Mouse (Mus musculus) limb, embryonic 12.5 days (tissue): ENCODE measurements around the gene Tmem14a. TPM values are rescaled to one million over a fixed set of nuclear protein-coding genes. Genes with fewer than 3 reads are reported as not detected.
"Not testable (repeated sequence)": the region's sequence is repeated elsewhere in the genome, so short reads cannot be mapped to it uniquely, and the experiment has no call there.

Experiments
- ATAC-seq: fragments of 200-750 bp; cut with Nextera tagmentation; 2 replicates; pipeline ENCODE4 v1.8.0; 2017; ENCODE audit warnings: low read depth, moderate TSS enrichment; ENCODE audit not compliant: insufficient number of reproducible peaks, insufficient read depth, low FRiP score, low TSS enrichment
- H3K27ac ChIP-seq: fragments of 300-500 bp; sonication (generic); 2 replicates; pipeline ENCODE4 v1.5.1; 2016; ENCODE audit warnings: mild to moderate bottlenecking, moderate library complexity
- H3K27me3 ChIP-seq: fragments of 300-500 bp; sonication (generic); 2 replicates; pipeline ENCODE4 v1.6.1; 2016; ENCODE audit warnings: mild to moderate bottlenecking, moderate library complexity
- H3K36me3 ChIP-seq: fragments of 300-500 bp; sonication (generic); 2 replicates; pipeline ENCODE4 v1.6.1; 2016; ENCODE audit warnings: mild to moderate bottlenecking, moderate library complexity
- H3K4me1 ChIP-seq: fragments of 300-500 bp; sonication (generic); replicated peaks from 2 replicates; pipeline ENCODE4 v1.6.1; 2016
- H3K4me2 ChIP-seq: fragments of 300-500 bp; sonication (generic); 2 replicates; pipeline ENCODE4 v1.6.1; 2016; ENCODE audit warnings: mild to moderate bottlenecking, moderate library complexity
- H3K4me3 ChIP-seq: fragments of 300-500 bp; sonication (generic); replicated peaks from 2 replicates; pipeline ENCODE4 v1.5.1; 2016; ENCODE audit warnings: mild to moderate bottlenecking
- H3K9ac ChIP-seq: fragments of 300-500 bp; sonication (generic); replicated peaks from 2 replicates; pipeline ENCODE4 v1.6.1; 2016; ENCODE audit warnings: mild to moderate bottlenecking, moderate library complexity
- H3K9me3 ChIP-seq: fragments of 300-500 bp; sonication (generic); 2 replicates; pipeline ENCODE4 v1.6.1; 2016; ENCODE audit warnings: mild to moderate bottlenecking, moderate library complexity
- WGBS: fragments of 180-500 bp; shearing (Covaris S2); methylation state at CpG from one replicate; pipeline ENCODE4 v1.1.7; 2016; 5-methylcytosine and 5-hydroxymethylcytosine counted together
- polyA plus RNA-seq: library from polyadenylated mRNA; unstranded; fragments of >200 nt; fragmentation: Nextera tagmentation; extraction: Ambion mirVana; gene quantifications from 2 replicates; pipeline ENCODE4 v1.2.1, GENCODE M21; 2016

Gene Tmem14a
- polyA plus RNA-seq, 1 experiment from 2014 or later: 9.1 TPM

DNA sequence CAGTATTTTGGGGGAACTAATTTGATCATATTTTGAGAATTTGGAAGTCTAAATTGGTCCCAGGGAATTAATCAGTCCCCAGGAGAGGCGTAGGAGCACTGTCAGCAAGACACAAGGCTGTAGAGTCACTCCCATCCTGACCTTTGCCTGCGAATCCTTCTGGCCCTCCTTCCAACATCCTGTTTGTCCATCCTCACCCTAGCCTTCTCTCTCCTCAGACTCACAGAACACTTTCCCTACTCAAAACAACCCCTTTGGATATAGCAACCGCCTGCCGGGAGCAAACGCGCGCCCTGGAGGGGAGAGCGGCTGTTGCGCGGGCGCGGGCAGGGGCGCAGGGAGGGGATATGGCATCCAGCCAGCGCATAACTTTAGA, 53.7 kb downstream of the Tmem14a start:
- H3K27ac ChIP-seq: no peak overlapping the region
- no peak for ATAC-seq
- no peaks in the 10 kb centered on the region for H3K4me1 ChIP-seq
- 27% methylated on average over 14 of the region's 14 CpGs for WGBS
- no peak overlapping the region for H3K9ac ChIP-seq
- H3K27me3 ChIP-seq: peaks cover 8% of the 10 kb centered on the region
- H3K9me3 ChIP-seq: no peaks in the 10 kb centered on the region
- H3K4me3 ChIP-seq: peak overlapping the region; percentile 22
- H3K4me2 ChIP-seq: peak overlapping the region; percentile 53
- H3K36me3 ChIP-seq: no peaks in the 10 kb centered on the region

DNA sequence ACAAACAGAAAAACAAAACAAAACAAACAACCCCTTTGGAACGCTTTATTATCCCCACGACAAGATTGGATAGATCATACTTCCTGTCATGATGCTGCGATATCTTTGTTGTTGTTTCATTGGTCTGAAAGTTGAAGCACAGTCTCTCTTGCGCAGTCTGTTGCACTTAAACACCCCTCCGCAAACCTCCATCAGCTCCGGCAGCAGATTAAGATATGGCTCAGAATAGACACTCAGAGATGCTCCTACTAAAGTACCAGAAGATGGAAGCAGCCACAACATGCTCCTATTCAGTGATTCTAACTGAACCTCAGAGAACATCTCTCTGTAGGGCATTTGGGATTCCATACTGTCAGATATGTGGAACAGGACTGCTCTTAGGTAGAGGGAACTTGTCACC, 54.7 kb downstream of the Tmem14a start:
- Histone ChIP-seq H3K36me3 (no peaks in the 10 kb centered on the region), H3K9me3 (no peaks in the 10 kb centered on the region), H3K27me3 (peaks cover 8% of the 10 kb centered on the region), H3K4me1 (no peaks in the 10 kb centered on the region), H3K4me2 (no peak overlapping the region), H3K4me3 (no peak overlapping the region), H3K9ac (no peak overlapping the region), H3K27ac (no peak overlapping the region)
- WGBS: 92% methylated on average over 6 of the region's 6 CpGs
- no peak for ATAC-seq

DNA sequence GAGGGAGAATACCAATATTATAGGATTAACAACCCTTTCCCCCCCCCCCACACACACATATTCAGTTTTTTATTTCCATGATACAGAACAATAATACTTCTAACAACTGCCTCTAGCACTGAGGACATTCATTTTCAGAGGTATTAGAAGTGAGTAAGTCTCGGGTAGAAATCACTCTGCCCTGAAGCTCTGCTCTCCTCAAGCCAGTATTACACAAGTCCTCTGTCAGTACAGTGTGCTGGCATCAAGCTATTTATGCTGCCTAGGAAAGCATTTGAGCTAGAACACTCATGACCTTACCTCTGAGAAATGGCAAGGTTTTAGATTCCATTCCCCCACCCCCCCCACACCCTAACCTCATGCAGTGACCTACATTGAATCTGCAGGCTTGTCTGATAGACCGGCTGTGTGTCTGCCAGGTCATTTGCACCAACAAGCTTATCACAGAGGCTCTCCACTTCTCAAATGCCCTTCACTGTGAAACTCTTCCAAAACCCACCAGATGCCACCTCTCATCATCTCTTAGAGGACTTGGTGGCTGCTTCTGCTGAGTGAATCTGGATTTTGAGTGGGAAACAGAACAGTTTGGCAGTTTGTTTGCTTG, 56.2 kb downstream of the Tmem14a start:
- Histone ChIP-seq H3K4me2 (no peak overlapping the region), H3K27ac (no peak overlapping the region), H3K9me3 (no peaks in the 10 kb centered on the region), H3K4me3 (no peak overlapping the region), H3K4me1 (no peaks in the 10 kb centered on the region), H3K27me3 (peaks cover 8% of the 10 kb centered on the region), H3K36me3 (no peaks in the 10 kb centered on the region), H3K9ac (no peak overlapping the region)
- no peak for ATAC-seq
- WGBS: 75% methylated on average over 2 of the region's 2 CpGs

DNA sequence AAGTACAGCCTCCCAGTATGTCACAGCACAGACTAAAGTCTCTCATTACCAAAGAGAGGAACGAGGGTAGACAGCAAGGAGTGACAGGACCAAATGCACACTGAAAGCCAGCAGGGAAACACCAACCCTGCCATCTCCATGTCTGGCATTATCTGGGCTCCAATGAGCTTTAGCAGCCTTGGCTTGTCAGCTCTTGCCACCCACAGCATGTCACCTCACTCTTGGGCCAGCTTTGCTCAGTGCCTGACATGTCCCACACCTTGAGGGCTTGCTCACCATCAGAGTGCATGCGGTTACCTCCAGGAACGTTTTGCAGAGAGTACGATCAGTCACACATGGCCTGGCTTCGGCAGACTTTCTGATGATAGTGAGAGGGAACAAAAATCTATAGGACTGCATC, 57.0 kb downstream of the Tmem14a start:
- H3K4me2 ChIP-seq, H3K9ac ChIP-seq, H3K36me3 ChIP-seq, H3K27ac ChIP-seq, ATAC-seq, H3K4me3 ChIP-seq, H3K9me3 ChIP-seq, H3K4me1 ChIP-seq, H3K27me3 ChIP-seq: not testable (repeated sequence)
- 86% methylated on average over 5 of the region's 5 CpGs for WGBS

DNA sequence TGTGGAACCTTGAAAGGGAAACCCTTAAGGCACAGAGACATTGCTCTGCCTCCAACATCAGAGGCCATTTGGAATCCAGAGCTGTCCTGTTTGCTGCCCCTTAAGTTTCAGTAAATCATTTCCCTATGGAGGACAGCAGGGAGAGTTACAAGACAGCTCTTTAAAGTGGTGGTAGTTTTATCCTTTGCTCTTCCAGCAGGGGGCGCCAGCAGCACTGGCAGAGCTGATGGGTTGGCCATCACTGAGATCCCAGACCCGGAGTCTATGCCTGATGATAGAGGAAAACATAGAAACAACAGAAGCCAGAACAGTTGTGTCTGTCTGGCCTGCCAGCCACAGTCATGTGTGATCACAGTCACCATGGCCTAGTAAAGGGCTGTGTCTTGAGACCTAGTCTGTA, 57.8 kb downstream of the Tmem14a start:
- H3K36me3 ChIP-seq, H3K9me3 ChIP-seq, H3K4me2 ChIP-seq, H3K4me3 ChIP-seq, ATAC-seq, H3K27ac ChIP-seq, H3K4me1 ChIP-seq, H3K27me3 ChIP-seq, H3K9ac ChIP-seq: not testable (repeated sequence)
- WGBS: 34% methylated on average over 2 of the region's 2 CpGs

Other genes starting within 250 kb of the Tmem14a start
- 6.5 and 7.3 TPM in 2 replicates for gene Tram2, start 139.3 kb upstream of the Tmem14a start, polyA plus RNA-seq
- 0.37 and 0.38 TPM in 2 replicates for gene Gsta3, start 22.0 kb downstream of the Tmem14a start, polyA plus RNA-seq
- gene Khdc1a, start 131.1 kb downstream of the Tmem14a start, polyA plus RNA-seq: not detected in 2 replicates
- gene Khdc1c, start 149.8 kb downstream of the Tmem14a start, polyA plus RNA-seq: not detected in 2 replicates
- gene Khdc1b, start 165.0 kb downstream of the Tmem14a start, polyA plus RNA-seq: 0.18 and 0.20 TPM in 2 replicates